Mouse (Mus musculus): Measurements from ENCODE around the gene Atf3. TPM values are rescaled to one million over a fixed set of nuclear protein-coding genes. Genes with fewer than 3 reads are reported as not detected.

The Atf3 gene
- polyA plus RNA-seq, 1 experiment from 2014 or later: 2.3 TPM

GRCm38 (mm10) chr1:191256566-191257350 lies 38.9 kb upstream of the Atf3 start:
- no peaks in the 10 kb centered on the region for H3K9me3 ChIP-seq (ENCODE audit: control insufficient read depth, low read length)
- H3K27ac ChIP-seq (replicated peaks; ENCODE audit: low read depth, low read length): no peak overlapping the region
- peaks cover 3% of the 10 kb centered on the region for H3K4me1 ChIP-seq (ENCODE audit: control insufficient read depth, insufficient read depth, low read length)
- no peak for ATAC-seq (ENCODE audit: insufficient number of reproducible peaks, low FRiP score, low TSS enrichment, low read depth)
- no peak for DNase-seq (ENCODE audit: low spot score)
- H3K27me3 ChIP-seq (ENCODE audit: control insufficient read depth, insufficient read depth, low read length): no peaks in the 10 kb centered on the region
- H3K4me3 ChIP-seq (ENCODE audit: low read depth, low read length): no peak overlapping the region
- H3K36me3 ChIP-seq (ENCODE audit: control insufficient read depth, insufficient read depth, low read length): no peaks in the 10 kb centered on the region
- no peak overlapping the region for H3K9ac ChIP-seq (ENCODE audit: low read length)
- 61% methylated on average over 11 of the region's 11 CpGs for WGBS
- no peak overlapping the region for H3K4me2 ChIP-seq (ENCODE audit: low read depth, severe bottlenecking)

GRCm38 (mm10) chr1:191256134-191256533 lies 38.3 kb upstream of the Atf3 start:
- ATAC-seq (ENCODE audit: insufficient number of reproducible peaks, low FRiP score, low TSS enrichment, low read depth) (no peak), DNase-seq (ENCODE audit: low spot score) (no peak)
- Histone ChIP-seq H3K9me3 (ENCODE audit: control insufficient read depth, low read length) (no peaks in the 10 kb centered on the region), H3K27ac (replicated peaks; ENCODE audit: low read depth, low read length) (no peak overlapping the region), H3K36me3 (ENCODE audit: control insufficient read depth, insufficient read depth, low read length) (no peaks in the 10 kb centered on the region), H3K9ac (ENCODE audit: low read length) (no peak overlapping the region), H3K27me3 (ENCODE audit: control insufficient read depth, insufficient read depth, low read length) (no peaks in the 10 kb centered on the region), H3K4me3 (ENCODE audit: low read depth, low read length) (no peak overlapping the region), H3K4me2 (ENCODE audit: low read depth, severe bottlenecking) (no peak overlapping the region), H3K4me1 (ENCODE audit: control insufficient read depth, insufficient read depth, low read length) (no peaks in the 10 kb centered on the region; the same call in 1 of the 2 replicates)
- 88% methylated on average over 5 of the region's 5 CpGs for WGBS

GRCm38 (mm10) chr1:191254448-191254847 lies 36.6 kb upstream of the Atf3 start:
- no peak overlapping the region for H3K27ac ChIP-seq (replicated peaks; ENCODE audit: low read depth, low read length)
- DNase-seq (ENCODE audit: low spot score): no peak
- H3K4me3 ChIP-seq (ENCODE audit: low read depth, low read length): no peak overlapping the region
- H3K9me3 ChIP-seq (ENCODE audit: control insufficient read depth, low read length): no peaks in the 10 kb centered on the region
- H3K36me3 ChIP-seq (ENCODE audit: control insufficient read depth, insufficient read depth, low read length): no peaks in the 10 kb centered on the region
- ATAC-seq (ENCODE audit: insufficient number of reproducible peaks, low FRiP score, low TSS enrichment, low read depth): no peak
- H3K9ac ChIP-seq (ENCODE audit: low read length): no peak overlapping the region
- 60% methylated on average over 5 of the region's 5 CpGs for WGBS
- H3K4me1 ChIP-seq (ENCODE audit: control insufficient read depth, insufficient read depth, low read length): no peaks in the 10 kb centered on the region; the same call in 1 of the 2 replicates
- no peaks in the 10 kb centered on the region for H3K27me3 ChIP-seq (ENCODE audit: control insufficient read depth, insufficient read depth, low read length)
- no peak overlapping the region for H3K4me2 ChIP-seq (ENCODE audit: low read depth, severe bottlenecking)

- Histone ChIP-seq H3K27me3 (ENCODE audit: control insufficient read depth, insufficient read depth, low read length) (no peaks in the 10 kb centered on the region), H3K9me3 (ENCODE audit: control insufficient read depth, low read length) (no peaks in the 10 kb centered on the region), H3K36me3 (ENCODE audit: control insufficient read depth, insufficient read depth, low read length) (no peaks in the 10 kb centered on the region), H3K4me1 (ENCODE audit: control insufficient read depth, insufficient read depth, low read length) (no peaks in the 10 kb centered on the region; the same call in 1 of the 2 replicates), H3K9ac (ENCODE audit: low read length) (no peak overlapping the region), H3K27ac (replicated peaks; ENCODE audit: low read depth, low read length) (no peak overlapping the region), H3K4me3 (ENCODE audit: low read depth, low read length) (no peak overlapping the region), H3K4me2 (ENCODE audit: low read depth, severe bottlenecking) (no peak overlapping the region)
- DNase-seq (ENCODE audit: low spot score): no peak
- WGBS: 89% methylated on average over 1 of the region's 1 CpGs
- no peak for ATAC-seq (ENCODE audit: insufficient number of reproducible peaks, low FRiP score, low TSS enrichment, low read depth)
Measured at GRCm38 (mm10) chr1:191253636-191254035, 35.8 kb upstream of the Atf3 start.

- DNase-seq (ENCODE audit: low spot score) (no peak), ATAC-seq (ENCODE audit: insufficient number of reproducible peaks, low FRiP score, low TSS enrichment, low read depth) (no peak)
- Histone ChIP-seq H3K4me2 (ENCODE audit: low read depth, severe bottlenecking) (no peak overlapping the region), H3K27me3 (ENCODE audit: control insufficient read depth, insufficient read depth, low read length) (no peaks in the 10 kb centered on the region), H3K9me3 (ENCODE audit: control insufficient read depth, low read length) (no peaks in the 10 kb centered on the region; the same call in 1 of the 2 replicates), H3K36me3 (ENCODE audit: control insufficient read depth, insufficient read depth, low read length) (no peaks in the 10 kb centered on the region), H3K4me1 (ENCODE audit: control insufficient read depth, insufficient read depth, low read length) (no peaks in the 10 kb centered on the region; the same call in 1 of the 2 replicates), H3K27ac (replicated peaks; ENCODE audit: low read depth, low read length) (no peak overlapping the region), H3K4me3 (ENCODE audit: low read depth, low read length) (no peak overlapping the region), H3K9ac (ENCODE audit: low read length) (no peak overlapping the region)
- WGBS: 91% methylated on average over 3 of the region's 3 CpGs
Measured at GRCm38 (mm10) chr1:191249975-191250374, 32.1 kb upstream of the Atf3 start.

GRCm38 (mm10) chr1:191248423-191248822 lies 30.6 kb upstream of the Atf3 start:
- Histone ChIP-seq H3K9ac (ENCODE audit: low read length) (no peak overlapping the region), H3K9me3 (ENCODE audit: control insufficient read depth, low read length) (no peaks in the 10 kb centered on the region; the same call in 1 of the 2 replicates), H3K27ac (replicated peaks; ENCODE audit: low read depth, low read length) (no peak overlapping the region), H3K27me3 (ENCODE audit: control insufficient read depth, insufficient read depth, low read length) (no peaks in the 10 kb centered on the region), H3K4me1 (ENCODE audit: control insufficient read depth, insufficient read depth, low read length) (no peaks in the 10 kb centered on the region), H3K4me2 (ENCODE audit: low read depth, severe bottlenecking) (no peak overlapping the region), H3K36me3 (ENCODE audit: control insufficient read depth, insufficient read depth, low read length) (no peaks in the 10 kb centered on the region), H3K4me3 (ENCODE audit: low read depth, low read length) (no peak overlapping the region)
- DNase-seq (ENCODE audit: low spot score): no peak
- 74% methylated on average over 1 of the region's 1 CpGs for WGBS
- no peak for ATAC-seq (ENCODE audit: insufficient number of reproducible peaks, low FRiP score, low TSS enrichment, low read depth)

- WGBS: 94% methylated on average over 1 of the region's 1 CpGs
- Histone ChIP-seq H3K27me3 (ENCODE audit: control insufficient read depth, insufficient read depth, low read length) (no peaks in the 10 kb centered on the region), H3K4me2 (ENCODE audit: low read depth, severe bottlenecking) (no peak overlapping the region), H3K27ac (replicated peaks; ENCODE audit: low read depth, low read length) (no peak overlapping the region), H3K4me1 (ENCODE audit: control insufficient read depth, insufficient read depth, low read length) (no peaks in the 10 kb centered on the region), H3K36me3 (ENCODE audit: control insufficient read depth, insufficient read depth, low read length) (no peaks in the 10 kb centered on the region), H3K9me3 (ENCODE audit: control insufficient read depth, low read length) (no peaks in the 10 kb centered on the region; the same call in 1 of the 2 replicates), H3K4me3 (ENCODE audit: low read depth, low read length) (no peak overlapping the region), H3K9ac (ENCODE audit: low read length) (no peak overlapping the region)
- ATAC-seq (ENCODE audit: insufficient number of reproducible peaks, low FRiP score, low TSS enrichment, low read depth) (no peak), DNase-seq (ENCODE audit: low spot score) (no peak)
Measured at GRCm38 (mm10) chr1:191247561-191247960, 29.7 kb upstream of the Atf3 start.

GRCm38 (mm10) chr1:191243855-191244254 lies 26.0 kb upstream of the Atf3 start:
- WGBS: 89% methylated on average over 4 of the region's 4 CpGs
- Histone ChIP-seq H3K27me3 (ENCODE audit: control insufficient read depth, insufficient read depth, low read length) (no peaks in the 10 kb centered on the region), H3K27ac (replicated peaks; ENCODE audit: low read depth, low read length) (no peak overlapping the region), H3K9ac (ENCODE audit: low read length) (no peak overlapping the region), H3K4me2 (ENCODE audit: low read depth, severe bottlenecking) (no peak overlapping the region), H3K36me3 (ENCODE audit: control insufficient read depth, insufficient read depth, low read length) (no peaks in the 10 kb centered on the region), H3K4me1 (ENCODE audit: control insufficient read depth, insufficient read depth, low read length) (no peaks in the 10 kb centered on the region), H3K9me3 (ENCODE audit: control insufficient read depth, low read length) (no peaks in the 10 kb centered on the region; the same call in 1 of the 2 replicates), H3K4me3 (ENCODE audit: low read depth, low read length) (no peak overlapping the region)
- ATAC-seq (ENCODE audit: insufficient number of reproducible peaks, low FRiP score, low TSS enrichment, low read depth) (no peak), DNase-seq (ENCODE audit: low spot score) (no peak)
